Mouse (Mus musculus) cerebellum, adult 11 months (tissue): Measurements from ENCODE around the gene Gm13283.
A peak's percentile ranks its signal among the peaks of the same experiment; 100 is the strongest.
"Not testable (repeated sequence)": the region's sequence is repeated elsewhere in the genome, so short reads cannot be mapped to it uniquely, and the experiment has no call there.

Experiments
- DNase-seq: peaks from one replicate; pipeline ENCODE4 v3.0.0; 2022

The Gm13283 gene

DNA sequence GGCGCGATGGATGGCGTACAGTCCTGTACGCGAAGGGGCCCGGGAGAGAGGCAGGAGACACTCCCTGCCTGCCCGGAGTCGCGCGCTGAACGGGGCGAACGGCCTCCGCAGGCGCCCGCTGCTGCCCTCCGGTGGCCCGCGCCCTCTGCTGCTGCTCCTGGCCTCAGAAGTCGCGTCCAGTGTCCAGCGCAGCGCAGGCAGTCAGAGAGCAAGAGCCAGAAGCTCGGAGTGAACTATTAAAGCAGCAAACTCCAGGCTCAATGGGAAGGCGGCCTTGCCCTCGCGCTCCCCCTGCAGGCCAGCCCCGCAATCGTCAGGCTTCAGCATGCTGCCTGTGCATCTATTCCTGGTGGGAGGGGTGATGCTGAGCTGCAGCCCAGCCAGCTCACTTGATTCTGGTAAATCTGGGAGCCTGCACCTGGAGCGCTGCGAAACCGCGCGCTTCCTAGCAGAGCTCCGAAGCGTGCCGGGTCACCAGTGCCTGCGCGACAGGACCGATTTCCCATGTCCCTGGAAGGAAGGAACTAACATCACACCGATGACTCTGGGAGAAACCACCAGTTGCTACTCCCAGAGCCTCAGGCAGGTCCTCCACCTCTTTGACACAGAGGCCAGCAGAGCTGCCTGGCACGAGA, 3.6 kb downstream of the Gm13283 start:
- peak; percentile 42 for DNase-seq

DNA sequence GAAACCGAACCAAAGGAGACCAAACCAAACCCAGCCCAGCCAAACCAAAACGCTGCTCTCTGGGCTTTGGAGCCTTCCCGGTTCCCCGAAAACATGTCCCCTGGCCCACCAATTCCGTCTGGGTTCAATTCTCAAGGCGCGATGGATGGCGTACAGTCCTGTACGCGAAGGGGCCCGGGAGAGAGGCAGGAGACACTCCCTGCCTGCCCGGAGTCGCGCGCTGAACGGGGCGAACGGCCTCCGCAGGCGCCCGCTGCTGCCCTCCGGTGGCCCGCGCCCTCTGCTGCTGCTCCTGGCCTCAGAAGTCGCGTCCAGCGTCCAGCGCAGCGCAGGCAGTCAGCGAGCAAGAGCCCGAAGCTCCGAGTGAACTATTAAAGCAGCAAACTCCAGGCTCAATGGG, 13.6 kb downstream of the Gm13283 start, which contains the start of gene Gm13290:
TSS of gene Gm13290 (plus strand) at position 301 of the 400 bp plus-strand sequence.
- DNase-seq: not testable (repeated sequence)

DNA sequence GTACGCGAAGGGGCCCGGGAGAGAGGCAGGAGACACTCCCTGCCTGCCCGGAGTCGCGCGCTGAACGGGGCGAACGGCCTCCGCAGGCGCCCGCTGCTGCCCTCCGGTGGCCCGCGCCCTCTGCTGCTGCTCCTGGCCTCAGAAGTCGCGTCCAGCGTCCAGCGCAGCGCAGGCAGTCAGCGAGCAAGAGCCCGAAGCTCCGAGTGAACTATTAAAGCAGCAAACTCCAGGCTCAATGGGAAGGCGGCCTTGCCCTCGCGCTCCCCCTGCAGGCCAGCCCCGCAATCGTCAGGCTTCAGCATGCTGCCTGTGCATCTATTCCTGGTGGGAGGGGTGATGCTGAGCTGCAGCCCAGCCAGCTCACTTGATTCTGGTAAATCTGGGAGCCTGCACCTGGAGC, 16.7 kb downstream of the Gm13283 start, which contains the start of gene Gm13289:
TSS of gene Gm13289 (plus strand) at position 301 of the 400 bp plus-strand sequence.
- DNase-seq: not testable (repeated sequence)

DNA sequence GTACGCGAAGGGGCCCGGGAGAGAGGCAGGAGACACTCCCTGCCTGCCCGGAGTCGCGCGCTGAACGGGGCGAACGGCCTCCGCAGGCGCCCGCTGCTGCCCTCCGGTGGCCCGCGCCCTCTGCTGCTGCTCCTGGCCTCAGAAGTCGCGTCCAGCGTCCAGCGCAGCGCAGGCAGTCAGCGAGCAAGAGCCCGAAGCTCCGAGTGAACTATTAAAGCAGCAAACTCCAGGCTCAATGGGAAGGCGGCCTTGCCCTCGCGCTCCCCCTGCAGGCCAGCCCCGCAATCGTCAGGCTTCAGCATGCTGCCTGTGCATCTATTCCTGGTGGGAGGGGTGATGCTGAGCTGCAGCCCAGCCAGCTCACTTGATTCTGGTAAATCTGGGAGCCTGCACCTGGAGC, 19.6 kb downstream of the Gm13283 start, which contains the start of gene Gm13272:
TSS of gene Gm13272 (plus strand) at position 301 of the 400 bp plus-strand sequence.
- not testable (repeated sequence) for DNase-seq

- not testable (repeated sequence) for DNase-seq
Observed at GRCm38 (mm10) chr4:88780320-88780719, 20.4 kb downstream of the Gm13283 start.

DNA sequence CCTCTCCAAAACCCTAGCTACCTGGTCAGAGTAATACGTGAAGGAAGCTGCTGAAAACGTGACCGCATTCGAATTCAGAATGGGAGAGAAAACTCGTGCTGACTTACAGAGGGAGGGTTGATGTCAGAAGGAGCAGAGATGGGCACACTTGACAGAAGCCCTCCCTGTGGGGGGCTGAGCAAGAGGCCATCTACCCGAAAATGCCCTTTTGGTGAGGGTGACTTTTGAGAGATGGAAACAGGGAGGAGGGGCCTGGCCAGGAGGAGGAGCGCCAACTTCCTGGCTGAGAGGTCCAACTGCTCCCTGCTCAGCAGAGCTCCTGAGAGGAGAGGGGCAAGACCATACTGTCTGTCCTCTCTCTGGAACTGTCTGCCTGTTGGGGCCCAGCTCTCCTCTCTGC, 21.9 kb downstream of the Gm13283 start, which contains the start of gene Ifnz:
TSS of gene Ifnz (plus strand) at position 301 of the 400 bp plus-strand sequence.
- not testable (repeated sequence) for DNase-seq

DNA sequence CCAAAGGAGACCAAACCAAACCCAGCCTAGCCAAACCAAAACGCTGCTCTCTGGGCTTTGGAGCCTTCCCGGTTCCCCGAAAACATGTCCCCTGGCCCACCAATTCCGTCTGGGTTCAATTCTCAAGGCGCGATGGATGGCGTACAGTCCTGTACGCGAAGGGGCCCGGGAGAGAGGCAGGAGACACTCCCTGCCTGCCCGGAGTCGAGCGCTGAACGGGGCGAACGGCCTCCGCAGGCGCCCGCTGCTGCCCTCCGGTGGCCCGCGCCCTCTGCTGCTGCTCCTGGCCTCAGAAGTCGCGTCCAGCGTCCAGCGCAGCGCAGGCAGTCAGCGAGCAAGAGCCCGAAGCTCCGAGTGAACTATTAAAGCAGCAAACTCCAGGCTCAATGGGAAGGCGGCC, 22.4 kb downstream of the Gm13283 start:
- not testable (repeated sequence) for DNase-seq

- not testable (repeated sequence) for DNase-seq
Observed at GRCm38 (mm10) chr4:88785409-88785808, 25.5 kb downstream of the Gm13283 start, which contains the start of gene Gm13276. Gm13276 (plus strand) TSS chr4:88785709.

DNA sequence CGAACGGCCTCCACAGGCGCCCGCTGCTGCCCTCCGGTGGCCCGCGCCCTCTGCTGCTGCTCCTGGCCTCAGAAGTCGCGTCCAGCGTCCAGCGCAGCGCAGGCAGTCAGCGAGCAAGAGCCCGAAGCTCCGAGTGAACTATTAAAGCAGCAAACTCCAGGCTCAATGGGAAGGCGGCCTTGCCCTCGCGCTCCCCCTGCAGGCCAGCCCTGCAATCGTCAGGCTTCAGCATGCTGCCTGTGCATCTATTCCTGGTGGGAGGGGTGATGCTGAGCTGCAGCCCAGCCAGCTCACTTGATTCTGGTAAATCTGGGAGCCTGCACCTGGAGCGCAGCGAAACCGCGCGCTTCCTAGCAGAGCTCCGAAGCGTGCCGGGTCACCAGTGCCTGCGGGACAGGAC, 28.5 kb downstream of the Gm13283 start, which contains the start of gene Gm13277:
TSS of gene Gm13277 (plus strand) at position 231 of the 400 bp plus-strand sequence.
- peak; percentile 61 for DNase-seq

- DNase-seq: not testable (repeated sequence)
Observed at GRCm38 (mm10) chr4:88791250-88791649, 31.3 kb downstream of the Gm13283 start, which contains the start of gene Gm13278. Gm13278 (plus strand) TSS chr4:88791550.

DNA sequence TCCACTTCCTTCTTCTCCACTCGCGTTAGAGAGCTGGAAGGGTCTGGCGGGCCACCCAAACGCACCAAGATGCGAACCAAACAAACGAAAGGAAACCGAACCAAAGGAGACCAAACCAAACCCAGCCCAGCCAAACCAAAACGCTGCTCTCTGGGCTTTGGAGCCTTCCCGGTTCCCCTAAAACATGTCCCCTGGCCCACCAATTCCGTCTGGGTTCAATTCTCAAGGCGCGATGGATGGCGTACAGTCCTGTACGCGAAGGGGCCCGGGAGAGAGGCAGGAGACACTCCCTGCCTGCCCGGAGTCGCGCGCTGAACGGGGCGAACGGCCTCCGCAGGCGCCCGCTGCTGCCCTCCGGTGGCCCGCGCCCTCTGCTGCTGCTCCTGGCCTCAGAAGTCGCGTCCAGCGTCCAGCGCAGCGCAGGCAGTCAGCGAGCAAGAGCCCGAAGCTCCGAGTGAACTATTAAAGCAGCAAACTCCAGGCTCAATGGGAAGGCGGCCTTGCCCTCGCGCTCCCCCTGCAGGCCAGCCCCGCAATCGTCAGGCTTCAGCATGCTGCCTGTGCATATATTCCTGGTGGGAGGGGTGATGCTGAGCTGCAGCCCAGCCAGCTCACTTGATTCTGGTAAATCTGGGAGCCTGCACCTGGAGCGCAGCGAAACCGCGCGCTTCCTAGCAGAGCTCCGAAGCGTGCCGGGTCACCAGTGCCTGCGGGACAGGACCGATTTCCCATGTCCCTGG, 34.2 kb downstream of the Gm13283 start, which contains the start of gene Gm13275:
TSS of gene Gm13275 (plus strand) at position 552 of the 740 bp plus-strand sequence.
- peak; percentile 73 for DNase-seq

- not testable (repeated sequence) for DNase-seq
Observed at GRCm38 (mm10) chr4:88797097-88797496, 37.2 kb downstream of the Gm13283 start, which contains the start of gene Gm13279. Gm13279 (plus strand) TSS chr4:88797397.

- DNase-seq: not testable (repeated sequence)
Observed at GRCm38 (mm10) chr4:88799365-88799764, 39.4 kb downstream of the Gm13283 start, which contains the start of gene Gm13285. Gm13285 (plus strand) TSS chr4:88799665.

- DNase-seq: not testable (repeated sequence)
Observed at GRCm38 (mm10) chr4:88802954-88803353, 43.0 kb downstream of the Gm13283 start, which contains the start of gene Gm13287. Gm13287 (plus strand) TSS chr4:88803254.

GRCm38 (mm10) chr4:88805231-88805630, 45.3 kb downstream of the Gm13283 start, which contains the start of gene Gm13288:
Gm13288 (plus strand) TSS chr4:88805531.
- not testable (repeated sequence) for DNase-seq

DNA sequence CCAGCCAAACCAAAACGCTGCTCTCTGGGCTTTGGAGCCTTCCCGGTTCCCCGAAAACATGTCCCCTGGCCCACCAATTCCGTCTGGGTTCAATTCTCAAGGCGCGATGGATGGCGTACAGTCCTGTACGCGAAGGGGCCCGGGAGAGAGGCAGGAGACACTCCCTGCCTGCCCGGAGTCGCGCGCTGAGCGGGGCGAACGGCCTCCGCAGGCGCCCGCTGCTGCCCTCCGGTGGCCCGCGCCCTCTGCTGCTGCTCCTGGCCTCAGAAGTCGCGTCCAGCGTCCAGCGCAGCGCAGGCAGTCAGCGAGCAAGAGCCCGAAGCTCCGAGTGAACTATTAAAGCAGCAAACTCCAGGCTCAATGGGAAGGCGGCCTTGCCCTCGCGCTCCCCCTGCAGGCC, 45.8 kb downstream of the Gm13283 start:
- peak; percentile 17 for DNase-seq
